Mouse (Mus musculus) liver, adult 2 months (tissue): ENCODE data around the gene Nkx6-1.

ENCODE experiments used
- CTCF ChIP-seq: fragments of 200-500 bp; IDR thresholded peaks from 2 replicates; pipeline ENCODE4 v1.5.1; 2011; ENCODE audit warnings: low read depth, low read length, control low read depth
- POLR2A ChIP-seq: fragments of 200-500 bp; IDR thresholded peaks from 2 replicates; pipeline ENCODE4 v1.6.1; 2011; ENCODE audit warnings: low read length, control low read depth; ENCODE audit not compliant: insufficient read depth; ENCODE audit errors: extremely low read depth

DNA sequence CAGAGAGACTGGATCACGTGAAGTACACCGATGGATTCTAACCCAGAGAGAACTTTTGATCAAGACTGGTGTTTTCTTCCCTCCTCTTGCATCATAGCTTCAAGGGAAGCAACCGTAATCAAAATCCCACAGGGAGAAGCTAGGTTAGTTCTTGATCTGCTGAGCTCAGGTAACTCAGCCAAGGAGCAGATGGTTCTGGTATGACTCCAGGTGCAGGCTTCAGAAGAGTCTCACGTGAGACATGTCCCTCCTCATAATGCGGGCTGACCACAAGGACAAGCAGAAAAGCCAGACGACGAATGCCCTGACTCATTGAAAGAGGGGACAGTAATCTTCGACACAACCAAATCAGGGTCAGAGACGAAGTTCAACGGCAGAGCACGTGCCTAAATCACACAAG is 37.8 kb upstream of the Nkx6-1 start:
- TF ChIP-seq CTCF (no peak), POLR2A (no peak)
